Mouse (Mus musculus): ENCODE data around the gene Srebf2.

The Srebf2 gene

GRCm38 (mm10) chr15:82208307-82208706 lies 61.3 kb downstream of the Srebf2 start:
- no peak for DNase-seq

GRCm38 (mm10) chr15:82209295-82210050 lies 62.5 kb downstream of the Srebf2 start:
- no peak for DNase-seq

GRCm38 (mm10) chr15:82210801-82211200 lies 63.8 kb downstream of the Srebf2 start:
- DNase-seq, result no peak

- DNase-seq, result no peak
Observed at GRCm38 (mm10) chr15:82211281-82211680, 64.3 kb downstream of the Srebf2 start.

- DNase-seq, result peak; percentile 67
Observed at GRCm38 (mm10) chr15:82211911-82212751, 65.2 kb downstream of the Srebf2 start.

- peak; percentile 59 for DNase-seq
Observed at GRCm38 (mm10) chr15:82212752-82213063, 65.7 kb downstream of the Srebf2 start, which contains the start of gene Shisa8. Gene Shisa8, minus strand, starts transcription at chr15:82212815.

- DNase-seq, result no peak
Observed at GRCm38 (mm10) chr15:82213222-82213621, 66.2 kb downstream of the Srebf2 start.

GRCm38 (mm10) chr15:82215332-82216046 lies 68.5 kb downstream of the Srebf2 start:
- DNase-seq, result peak; percentile 31

GRCm38 (mm10) chr15:82216142-82216827 lies 69.3 kb downstream of the Srebf2 start:
- DNase-seq, result peak; percentile 49

GRCm38 (mm10) chr15:82217039-82217438 lies 70.1 kb downstream of the Srebf2 start:
- DNase-seq, result peak; percentile 51

GRCm38 (mm10) chr15:82217980-82218379 lies 71.0 kb downstream of the Srebf2 start:
- DNase-seq, result no peak

- no peak for DNase-seq
Observed at GRCm38 (mm10) chr15:82218778-82219666, 72.0 kb downstream of the Srebf2 start.

- no peak for DNase-seq
Observed at GRCm38 (mm10) chr15:82220003-82220675, 73.2 kb downstream of the Srebf2 start.

- DNase-seq, result peak; percentile 36
Observed at GRCm38 (mm10) chr15:82221104-82221860, 74.3 kb downstream of the Srebf2 start.

- DNase-seq, result no peak
Observed at GRCm38 (mm10) chr15:82223251-82223650, 76.3 kb downstream of the Srebf2 start.

GRCm38 (mm10) chr15:82223657-82224601 lies 76.9 kb downstream of the Srebf2 start, which contains the start of gene Tnfrsf13c:
Gene Tnfrsf13c, minus strand, starts transcription at chr15:82224369.
- peak; percentile 52 for DNase-seq

- DNase-seq, result no peak
Observed at GRCm38 (mm10) chr15:82224602-82225215, 77.7 kb downstream of the Srebf2 start.

- DNase-seq, result no peak
Observed at GRCm38 (mm10) chr15:82225769-82226168, 78.8 kb downstream of the Srebf2 start.

Data from retina, postnatal 1 day (tissue).